Mouse (Mus musculus) lung, embryonic 16.5 days (tissue): ENCODE results near the gene Bglap. TPM values are rescaled to one million over a fixed set of nuclear protein-coding genes. Genes with fewer than 3 reads are reported as not detected.

Experiments
- ATAC-seq: fragments of 200-750 bp; cut with Nextera tagmentation; 2 replicates; pipeline ENCODE4 v1.8.0; 2017; ENCODE audit warnings: low read depth, mild to moderate bottlenecking, moderate library complexity
- H3K27ac ChIP-seq: fragments of 300-500 bp; sonication (generic); 2 replicates; pipeline ENCODE4 v1.5.1; 2014; ENCODE audit warnings: mild to moderate bottlenecking, control low read depth, low read length
- H3K27me3 ChIP-seq: fragments of 300-500 bp; sonication (generic); 2 replicates; pipeline ENCODE4 v1.6.1; 2014; ENCODE audit warnings: low read depth, low read length, mixed read lengths; ENCODE audit not compliant: control insufficient read depth, insufficient read depth
- H3K36me3 ChIP-seq: fragments of 300-500 bp; sonication (generic); 2 replicates; pipeline ENCODE4 v1.6.1; 2014; ENCODE audit warnings: low read length; ENCODE audit not compliant: control insufficient read depth, insufficient read depth
- H3K4me1 ChIP-seq: fragments of 300-500 bp; sonication (generic); replicated peaks from 2 replicates; pipeline ENCODE4 v1.6.1; 2014; ENCODE audit warnings: low read length, mixed read lengths; ENCODE audit not compliant: control insufficient read depth, insufficient read depth
- H3K4me2 ChIP-seq: fragments of 300-500 bp; sonication (generic); 2 replicates; pipeline ENCODE4 v1.6.1; 2014; ENCODE audit warnings: low read depth, low read length, control low read depth
- H3K4me3 ChIP-seq: fragments of 300-500 bp; sonication (generic); 2 replicates; pipeline ENCODE4 v1.5.1; 2014; ENCODE audit warnings: mild to moderate bottlenecking, low read length, control low read depth
- H3K9ac ChIP-seq: fragments of 300-500 bp; sonication (generic); 2 replicates; pipeline ENCODE4 v1.6.1; 2014; ENCODE audit warnings: low read length, control low read depth
- H3K9me3 ChIP-seq: fragments of 300-500 bp; sonication (generic); 2 replicates; pipeline ENCODE4 v1.6.1; 2016; ENCODE audit warnings: low read length; ENCODE audit not compliant: control insufficient read depth
- WGBS: fragments of 180-500 bp; shearing (Covaris S2); extraction: QIAGEN DNeasy Blood & Tissue Kit; methylation state at CpG from one replicate; pipeline ENCODE4 v1.1.7; 2014; 5-methylcytosine and 5-hydroxymethylcytosine counted together
- polyA plus RNA-seq: library from polyadenylated mRNA; unstranded; fragments of >200 nt; fragmentation: Nextera tagmentation; extraction: Ambion mirVana; gene quantifications from 2 replicates; pipeline ENCODE4 v1.2.1, GENCODE M21; 2015

Gene Bglap
- polyA plus RNA-seq, 1 experiment from 2014 or later, result 0.94 TPM

DNA sequence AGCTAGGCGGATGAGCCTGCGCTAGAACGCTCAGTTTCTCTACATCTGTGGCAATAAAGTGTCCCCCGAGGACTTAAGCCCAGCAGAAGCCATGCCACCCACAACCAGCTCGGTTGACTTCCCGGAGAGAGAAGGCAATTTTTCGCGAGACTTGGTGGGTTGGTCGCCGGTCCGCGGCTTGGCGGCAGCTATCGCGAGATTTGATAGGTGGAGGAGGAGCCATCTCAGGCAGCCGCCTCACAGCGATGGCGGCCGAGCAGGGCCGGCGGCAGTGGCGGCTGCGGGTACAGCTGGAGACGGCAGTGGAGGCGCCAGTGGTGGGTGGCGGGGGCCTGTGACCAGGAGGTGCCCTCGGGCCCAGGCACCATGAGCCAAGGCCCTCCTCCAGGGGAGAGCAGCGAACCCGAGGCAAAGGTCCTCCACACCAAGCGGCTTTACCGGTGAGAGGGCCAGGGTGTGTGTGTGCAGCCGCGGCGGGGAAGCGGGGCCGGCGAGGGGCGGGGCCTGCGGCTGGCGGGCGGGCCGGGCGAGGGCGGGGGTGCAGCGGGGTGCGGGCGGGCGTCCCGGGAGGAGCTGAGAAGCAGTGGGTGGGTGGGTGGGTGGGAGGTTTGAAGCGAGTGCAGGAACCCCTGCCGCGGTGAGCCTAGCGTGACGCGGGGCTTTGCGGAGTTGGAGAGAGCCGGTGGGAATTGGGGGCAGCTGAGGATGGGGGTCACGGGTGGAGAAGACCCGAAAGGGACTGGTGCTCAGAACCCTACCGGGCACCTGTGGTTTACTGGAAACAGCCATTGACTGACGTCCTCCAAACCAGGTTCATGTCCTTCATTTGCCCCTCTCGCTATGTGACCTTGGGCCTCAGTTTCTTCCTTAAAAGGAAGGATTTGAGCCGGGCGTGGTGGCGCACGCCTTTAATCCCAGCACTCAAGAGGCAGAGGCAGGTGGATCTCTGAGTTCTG is 47.9 kb downstream of the Bglap start, which contains the start of the genes Tmem79 and Smg5:
Tmem79 (minus strand) TSS at position 91 of the 956 bp plus-strand sequence.
Smg5 (plus strand) TSS at position 203 of the 956 bp plus-strand sequence.
- H3K27ac ChIP-seq, result peak within 1 kb of the TSS; percentile 93
- H3K4me2 ChIP-seq, result peak within 1 kb of the TSS; percentile 79
- peak within 1 kb of the TSS; percentile 69 for H3K4me3 ChIP-seq
- no peaks in the 10 kb centered on the region for H3K36me3 ChIP-seq
- 2% methylated on average over 52 of the region's 66 CpGs for WGBS
- peak; percentile 93 for ATAC-seq
- H3K4me1 ChIP-seq, result peaks cover 20% of the 10 kb centered on the region
- no peaks in the 10 kb centered on the region for H3K9me3 ChIP-seq
- no peaks in the 10 kb centered on the region for H3K27me3 ChIP-seq
- H3K9ac ChIP-seq, result peak within 1 kb of the TSS; percentile 84

DNA sequence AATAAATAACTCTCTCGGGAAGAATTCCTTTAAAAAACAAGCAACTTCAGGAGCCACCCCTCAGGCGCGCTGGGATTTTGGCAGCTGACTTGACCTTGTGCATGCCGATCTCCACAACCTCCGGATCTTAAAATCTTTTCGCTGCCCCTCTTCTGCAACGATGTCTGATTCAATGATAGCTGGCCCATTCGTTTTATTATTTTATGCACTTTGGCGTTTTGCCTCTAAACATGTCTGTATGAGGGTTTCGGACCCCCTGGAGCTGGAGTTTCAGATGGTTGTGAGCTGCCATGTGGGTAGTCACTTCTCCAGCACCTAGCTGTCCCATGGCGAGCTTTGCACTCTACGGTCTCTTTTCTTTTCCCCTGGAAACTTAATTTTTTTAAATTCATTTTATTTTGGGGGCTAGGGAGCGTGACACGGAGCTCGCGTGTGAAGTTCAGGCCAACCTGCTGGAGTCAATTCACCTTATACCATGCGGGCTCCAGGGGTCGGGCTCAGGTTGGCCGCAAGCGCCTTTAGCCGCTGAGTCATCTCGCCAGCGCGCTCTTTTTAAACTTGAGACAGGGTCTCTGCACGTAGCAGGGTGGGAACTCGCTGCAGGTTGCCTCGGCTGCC is 48.7 kb downstream of the Bglap start:
- peak; percentile 55 for ATAC-seq
- H3K27me3 ChIP-seq, result no peaks in the 10 kb centered on the region
- H3K4me1 ChIP-seq, result peaks cover 20% of the 10 kb centered on the region
- H3K9ac ChIP-seq, result peak overlapping the region; percentile 84
- H3K9me3 ChIP-seq, result no peaks in the 10 kb centered on the region
- WGBS, result under 1% methylated on average over 27 of the region's 27 CpGs
- peak overlapping the region; percentile 93 for H3K27ac ChIP-seq
- peak overlapping the region; percentile 79 for H3K4me2 ChIP-seq
- H3K4me3 ChIP-seq, result peak overlapping the region; percentile 69
- no peaks in the 10 kb centered on the region for H3K36me3 ChIP-seq

DNA sequence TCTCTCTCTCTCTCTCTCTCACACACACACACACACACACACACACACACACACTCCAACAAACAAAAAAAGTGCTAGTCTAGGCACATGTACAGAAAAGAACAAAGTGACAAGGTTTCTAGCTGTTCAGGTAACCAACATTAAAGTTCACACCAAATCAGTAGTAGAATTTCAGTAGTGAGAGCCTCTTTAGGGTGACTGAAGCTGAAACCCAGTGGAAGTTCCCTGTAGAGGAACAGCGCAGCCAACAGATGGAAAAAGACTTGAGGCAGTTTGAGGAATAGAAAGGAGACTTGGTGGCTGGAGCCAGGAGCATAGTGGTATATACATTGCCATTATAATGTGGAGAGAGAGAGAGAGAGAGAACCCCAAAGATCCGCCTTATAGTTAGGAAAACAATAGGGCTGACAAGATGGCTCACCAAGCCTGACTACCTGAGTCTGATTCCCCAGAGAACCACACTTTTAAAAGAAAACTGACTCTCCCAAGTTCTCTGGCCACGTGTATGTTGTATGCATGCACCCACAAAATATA is 49.3 kb downstream of the Bglap start:
- Histone ChIP-seq H3K4me1 (peaks cover 20% of the 10 kb centered on the region), H3K9me3 (no peaks in the 10 kb centered on the region), H3K9ac (peak overlapping the region; percentile 84), H3K36me3 (no peaks in the 10 kb centered on the region), H3K4me2 (peak overlapping the region; percentile 79), H3K27me3 (no peaks in the 10 kb centered on the region), H3K27ac (peak overlapping the region; percentile 53; the same call in 1 of the 2 replicates), H3K4me3 (peak overlapping the region; percentile 69)
- ATAC-seq, result no peak
- 28% methylated on average over 3 of the region's 3 CpGs for WGBS

DNA sequence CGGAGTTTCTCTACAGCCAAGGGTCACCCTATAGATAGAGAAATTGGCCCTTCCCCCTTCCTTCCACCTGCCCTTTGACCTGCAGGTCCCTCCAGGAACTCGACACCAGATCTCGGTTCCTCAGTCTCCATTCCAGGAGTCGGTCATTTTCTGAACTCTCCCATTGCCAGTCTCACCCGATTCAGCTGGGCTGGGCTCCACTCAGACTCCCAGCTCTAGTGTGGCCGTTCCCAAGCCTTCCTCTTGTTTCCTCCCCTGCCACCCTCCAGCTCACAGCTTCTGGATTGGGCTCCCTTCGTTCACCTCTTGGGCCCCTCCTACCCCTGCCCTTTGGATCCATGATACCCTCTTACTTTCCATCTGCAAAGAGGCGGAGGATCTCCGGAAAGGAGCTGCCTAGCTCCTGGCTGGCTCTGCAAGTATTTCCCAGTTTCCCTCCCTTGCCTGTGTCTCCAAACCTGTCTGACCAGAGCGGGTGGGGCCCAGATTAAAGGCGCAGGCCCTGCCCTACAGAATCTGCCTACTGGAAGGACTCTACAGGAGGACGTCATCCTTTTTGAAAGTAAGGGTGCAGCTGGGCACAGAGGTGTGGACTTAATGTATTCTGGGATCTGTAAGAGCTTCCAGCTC is 50.1 kb downstream of the Bglap start:
- WGBS, result 41% methylated on average over 12 of the region's 12 CpGs
- peak overlapping the region; percentile 24 for H3K4me3 ChIP-seq
- ATAC-seq, result peak; percentile 29; the same call in 1 of the 2 replicates

More for the DNA sequence above, 50.1 kb downstream of the Bglap start:
- Histone ChIP-seq H3K27ac (peak overlapping the region; percentile 53), H3K36me3 (peaks cover 5% of the 10 kb centered on the region; the same call in 1 of the 2 replicates), H3K9ac (peak overlapping the region; percentile 45), H3K9me3 (no peaks in the 10 kb centered on the region), H3K27me3 (no peaks in the 10 kb centered on the region), H3K4me1 (peaks cover 20% of the 10 kb centered on the region), H3K4me2 (peak overlapping the region; percentile 34)

Other genes starting within 250 kb of the Bglap start
- gene Mef2d, start 242.1 kb downstream of the Bglap start, polyA plus RNA-seq, result 19.9 and 22.9 TPM in 2 replicates
- gene Rhbg, start 129.8 kb downstream of the Bglap start, polyA plus RNA-seq, result 0.69 and 1.0 TPM in 2 replicates
- gene Gm38392, start 97.3 kb downstream of the Bglap start, polyA plus RNA-seq, result 0.20 and 0.23 TPM in 2 replicates
- 11.0 and 12.3 TPM in 2 replicates for gene Tsacc, start 87.5 kb downstream of the Bglap start, polyA plus RNA-seq
- gene Cct3, start 87.3 kb downstream of the Bglap start, polyA plus RNA-seq, result 432 and 447 TPM in 2 replicates
- 228 and 231 TPM in 2 replicates for gene Glmp, start 59.4 kb downstream of the Bglap start, polyA plus RNA-seq
- 9.5 and 9.9 TPM in 2 replicates for gene Tmem79, start 48.3 kb downstream of the Bglap start, polyA plus RNA-seq
- 46.6 and 46.7 TPM in 2 replicates for gene Smg5, start 48.2 kb downstream of the Bglap start, polyA plus RNA-seq
- gene Paqr6, start 19.9 kb downstream of the Bglap start, polyA plus RNA-seq, result 12.5 and 15.2 TPM in 2 replicates
- 0.13 TPM in 1 of 2 replicates, not detected in the other for gene Bglap3, start 11.7 kb downstream of the Bglap start, polyA plus RNA-seq
- 0.43 TPM in 1 of 2 replicates, not detected in the other for gene Bglap2, start 5.8 kb downstream of the Bglap start, polyA plus RNA-seq
- 130 and 147 TPM in 2 replicates for gene Pmf1, start 25.9 kb upstream of the Bglap start, polyA plus RNA-seq
- gene Slc25a44, start 40.7 kb upstream of the Bglap start, polyA plus RNA-seq, result 15.2 and 16.0 TPM in 2 replicates
- 6.3 TPM in 2 replicates for gene Sema4a, start 76.7 kb upstream of the Bglap start, polyA plus RNA-seq
- gene Lmna, start 125.5 kb upstream of the Bglap start, polyA plus RNA-seq, result 148 and 150 TPM in 2 replicates
- gene Mex3a, start 147.9 kb upstream of the Bglap start, polyA plus RNA-seq, result 13.1 and 13.5 TPM in 2 replicates
- gene Rab25, start 163.8 kb upstream of the Bglap start, polyA plus RNA-seq, result 48.0 and 61.2 TPM in 2 replicates
- gene Lamtor2, start 168.6 kb upstream of the Bglap start, polyA plus RNA-seq, result 169 and 183 TPM in 2 replicates
- 39.3 and 41.8 TPM in 2 replicates for gene Ubqln4, start 169.3 kb upstream of the Bglap start, polyA plus RNA-seq
- 354 and 367 TPM in 2 replicates for gene Ssr2, start 191.4 kb upstream of the Bglap start, polyA plus RNA-seq
- 123 and 125 TPM in 2 replicates for gene Arhgef2, start 221.5 kb upstream of the Bglap start, polyA plus RNA-seq